ENCODE assay signal across 7 mouse cellular contexts in genomic region chr12:108179321-108180266, GRCm38 (mm10). TPM values are rescaled to one million over a fixed set of nuclear protein-coding genes. Genes with fewer than 3 reads are reported as not detected.
DNase-seq lines count a peak whose midpoint lies in the region; ATAC-seq lines count a peak whose summit lies in the region.

Gene Ccnk, plus strand, starts transcription at chr12:108179579.

- H3K4me3 ChIP-seq in embryonic facial prominence, embryonic 12.5 days, result peak within 1 kb of the TSS; percentile 89
- peak within 1 kb of the TSS; percentile 98 for H3K4me3 ChIP-seq in limb, embryonic 11.5 days (ENCODE audit: low read depth, low read length)
- peak within 1 kb of the TSS; percentile 93 for H3K4me3 ChIP-seq in midbrain, embryonic 14.5 days (replicated peaks; ENCODE audit: low read depth, low read length)

- under 1% methylated on average over 82 of the region's 82 CpGs for whole genome bisulfite sequencing in embryonic facial prominence, embryonic 12.5 days
- WGBS in limb, embryonic 11.5 days, result under 1% methylated on average over 82 of the region's 82 CpGs
- under 1% methylated on average over 82 of the region's 82 CpGs for WGBS in midbrain, embryonic 14.5 days

- peak within 1 kb of the TSS; percentile 94 for H3K9ac ChIP-seq in embryonic facial prominence, embryonic 12.5 days
- H3K9ac ChIP-seq in limb, embryonic 11.5 days (ENCODE audit: low read length), result peak within 1 kb of the TSS; percentile 94
- peak within 1 kb of the TSS; percentile 92 for H3K9ac ChIP-seq in midbrain, embryonic 14.5 days (replicated peaks; ENCODE audit: low read length)

- peak; percentile 96 for ATAC-seq in embryonic facial prominence, embryonic 12.5 days (ENCODE audit: insufficient number of reproducible peaks, insufficient read depth, low FRiP score, low TSS enrichment)
- ATAC-seq in limb, embryonic 11.5 days (ENCODE audit: insufficient number of reproducible peaks, low FRiP score, low TSS enrichment, low read depth), result peak; percentile 98
- peak; percentile 99 for ATAC-seq in midbrain, embryonic 14.5 days (ENCODE audit: low FRiP score, low TSS enrichment)

- peaks cover 28% of the 10 kb centered on the region for H3K4me1 ChIP-seq in embryonic facial prominence, embryonic 12.5 days
- peaks cover 6% of the 10 kb centered on the region; the same call in 1 of the 2 replicates for H3K4me1 ChIP-seq in limb, embryonic 11.5 days (ENCODE audit: control insufficient read depth, insufficient read depth, low read length)
- H3K4me1 ChIP-seq in midbrain, embryonic 14.5 days (ENCODE audit: control insufficient read depth, insufficient read depth, low read length), result peaks cover 14% of the 10 kb centered on the region

- peaks cover 3% of the 10 kb centered on the region for H3K36me3 ChIP-seq in embryonic facial prominence, embryonic 12.5 days
- H3K36me3 ChIP-seq in limb, embryonic 11.5 days (ENCODE audit: control insufficient read depth, insufficient read depth, low read length), result no peaks in the 10 kb centered on the region
- H3K36me3 ChIP-seq in midbrain, embryonic 14.5 days (ENCODE audit: control insufficient read depth, insufficient read depth, low read length), result peaks cover 26% of the 10 kb centered on the region

- peak within 1 kb of the TSS; percentile 82 for H3K4me2 ChIP-seq in embryonic facial prominence, embryonic 12.5 days (replicated peaks)
- peak within 1 kb of the TSS; percentile 85 for H3K4me2 ChIP-seq in limb, embryonic 11.5 days (ENCODE audit: low read depth, severe bottlenecking)
- H3K4me2 ChIP-seq in midbrain, embryonic 14.5 days (ENCODE audit: low read length), result peak within 1 kb of the TSS; percentile 93

- DNase-seq in adrenal gland, postnatal 25 days, result peak; percentile 97
- peak; percentile 100 for DNase-seq in heart, adult 11 months
- peak; percentile 99 for DNase-seq in kidney, adult 18-20 months
- peak; percentile 98 for DNase-seq in limb, embryonic 11.5 days (ENCODE audit: low spot score)
- DNase-seq in midbrain, embryonic 14.5 days, result peak; percentile 99
- peak; percentile 95 to 99 for DNase-seq in spleen, adult 18-20 months

- no peaks in the 10 kb centered on the region for H3K27me3 ChIP-seq in embryonic facial prominence, embryonic 12.5 days
- H3K27me3 ChIP-seq in limb, embryonic 11.5 days (ENCODE audit: control insufficient read depth, insufficient read depth, low read length), result no peaks in the 10 kb centered on the region
- no peaks in the 10 kb centered on the region for H3K27me3 ChIP-seq in midbrain, embryonic 14.5 days (ENCODE audit: control insufficient read depth, insufficient read depth, low read length)

- H3K9me3 ChIP-seq in embryonic facial prominence, embryonic 12.5 days, result no peaks in the 10 kb centered on the region
- H3K9me3 ChIP-seq in limb, embryonic 11.5 days (ENCODE audit: control insufficient read depth, low read length), result no peaks in the 10 kb centered on the region
- H3K9me3 ChIP-seq in midbrain, embryonic 14.5 days (ENCODE audit: control insufficient read depth, low read length), result no peaks in the 10 kb centered on the region

- peak within 1 kb of the TSS; percentile 88 for H3K27ac ChIP-seq in embryonic facial prominence, embryonic 12.5 days
- peak within 1 kb of the TSS; percentile 77 for H3K27ac ChIP-seq in limb, embryonic 11.5 days (replicated peaks; ENCODE audit: low read depth, low read length)
- H3K27ac ChIP-seq in midbrain, embryonic 14.5 days (replicated peaks; ENCODE audit: low read depth, low read length), result peak within 1 kb of the TSS; percentile 76

RNA-seq across cellular contexts. Expression of gene Ccnk, which starts in this region (rescaled TPM):
- total RNA-seq in adrenal gland, postnatal 25 days (2021), result 33.4 and 34.6 TPM in 2 replicates
- polyA plus RNA-seq in embryonic facial prominence, embryonic 12.5 days (2016; fragmentation: Nextera tagmentation; extraction: Ambion mirVana), result 3.4 and 4.3 TPM in 2 replicates
- 5.8 and 7.7 TPM in 2 replicates for polyA plus RNA-seq in limb, embryonic 11.5 days (2014; fragmentation: Nextera tagmentation; extraction: Ambion mirVana)
- 6.0 and 7.4 TPM in 2 replicates for polyA plus RNA-seq in midbrain, embryonic 14.5 days (2014; fragmentation: Nextera tagmentation; extraction: Ambion mirVana)

Comparison
In these comparisons a context has a peak if more than half of its experiments do, and no peak if none do; other contexts are left out.
1. Peak in every context shown above with its lines: DNase-seq, ATAC-seq, H3K4me3 ChIP-seq and H3K27ac ChIP-seq.